Mouse (Mus musculus): ENCODE data around the gene Crygn. TPM values are rescaled to one million over a fixed set of nuclear protein-coding genes. Genes with fewer than 3 reads are reported as not detected.

The Crygn gene
- not detected for total RNA-seq (2021)
- long read RNA-seq, experiment 1: 0 reads
- long read RNA-seq, experiment 2, partial matches to known transcripts: 0 of 1 reads
- long read RNA-seq, experiment 2, other reads (novel, unspliced or antisense): 0 of 1 reads

GRCm38 (mm10) chr5:24757816-24758215, at the start of gene Crygn:
Gene Crygn, minus strand, starts transcription at chr5:24758008.
- no peak for DNase-seq
- TF ChIP-seq CTCF (IDR thresholded peaks at IDR 0.05): no peak
- no peak within 1 kb of the TSS for H3K27ac ChIP-seq
- intact Hi-C loops (cut with DNase I): no loop called here
- no peak within 1 kb of the TSS for H3K4me3 ChIP-seq

GRCm38 (mm10) chr5:24805222-24805621, 47.4 kb upstream of the Crygn start:
- DNase-seq: no peak
- no peak for TF ChIP-seq CTCF (IDR thresholded peaks at IDR 0.05)
- H3K27ac ChIP-seq: no peak overlapping the region

GRCm38 (mm10) chr5:24804661-24805060, 46.9 kb upstream of the Crygn start:
- H3K27ac ChIP-seq: no peak overlapping the region
- intact Hi-C loops (cut with DNase I): loop anchor here (5.0 kb wide), 1 partner anchor 208 kb away; no protein-coding TSS in a partner anchor
- no peak overlapping the region for H3K4me3 ChIP-seq
- DNase-seq: no peak
- TF ChIP-seq CTCF (IDR thresholded peaks at IDR 0.05): no peak

More at GRCm38 (mm10) chr5:24805222-24805621, 47.4 kb upstream of the Crygn start:
- H3K4me3 ChIP-seq: no peak overlapping the region
- intact Hi-C loops (cut with DNase I): no loop called here

GRCm38 (mm10) chr5:24801841-24802624, 44.2 kb upstream of the Crygn start:
- intact Hi-C loops (cut with DNase I): loop anchor here (5.0 kb wide), 1 partner anchor 210 kb away; no protein-coding TSS in a partner anchor
- no peak overlapping the region for H3K4me3 ChIP-seq
- DNase-seq: no peak
- no peak overlapping the region for H3K27ac ChIP-seq
- TF ChIP-seq CTCF (IDR thresholded peaks at IDR 0.05): no peak

GRCm38 (mm10) chr5:24800416-24800815, 42.6 kb upstream of the Crygn start:
- peak; percentile 58 for TF ChIP-seq CTCF (IDR thresholded peaks at IDR 0.05)
- intact Hi-C loops (cut with DNase I): loop anchor here (5.0 kb wide), 1 partner anchor 212 kb away; no protein-coding TSS in a partner anchor
- no peak overlapping the region for H3K27ac ChIP-seq
- DNase-seq: no peak
- no peak overlapping the region for H3K4me3 ChIP-seq

GRCm38 (mm10) chr5:24798639-24799038, 40.8 kb upstream of the Crygn start:
- no peak overlapping the region for H3K4me3 ChIP-seq
- TF ChIP-seq CTCF (IDR thresholded peaks at IDR 0.05): no peak
- no peak for DNase-seq
- no peak overlapping the region for H3K27ac ChIP-seq
- intact Hi-C loops (cut with DNase I): no loop called here

- Histone ChIP-seq H3K27ac (no peak overlapping the region), H3K4me3 (no peak overlapping the region)
- no peak for TF ChIP-seq CTCF (IDR thresholded peaks at IDR 0.05)
- intact Hi-C loops (cut with DNase I): no loop called here
- DNase-seq: no peak
Observed at GRCm38 (mm10) chr5:24797858-24798257, 40.0 kb upstream of the Crygn start.

- H3K27ac ChIP-seq: no peak overlapping the region
- intact Hi-C loops (cut with DNase I): no loop called here
- TF ChIP-seq CTCF (IDR thresholded peaks at IDR 0.05): no peak
Observed at GRCm38 (mm10) chr5:24792961-24793360, 35.2 kb upstream of the Crygn start.

GRCm38 (mm10) chr5:24782957-24783356, 25.1 kb upstream of the Crygn start:
- intact Hi-C loops (cut with DNase I): no loop called here
- DNase-seq: no peak
- no peak for TF ChIP-seq CTCF (IDR thresholded peaks at IDR 0.05)

More at GRCm38 (mm10) chr5:24792961-24793360, 35.2 kb upstream of the Crygn start:
- DNase-seq: no peak
- no peak overlapping the region for H3K4me3 ChIP-seq

GRCm38 (mm10) chr5:24781048-24781447, 23.2 kb upstream of the Crygn start:
- no peak overlapping the region for H3K4me3 ChIP-seq
- intact Hi-C loops (cut with DNase I): no loop called here
- no peak overlapping the region for H3K27ac ChIP-seq
- DNase-seq: no peak
- TF ChIP-seq CTCF (IDR thresholded peaks at IDR 0.05): no peak

More at GRCm38 (mm10) chr5:24782957-24783356, 25.1 kb upstream of the Crygn start:
- Histone ChIP-seq H3K27ac (no peak overlapping the region), H3K4me3 (no peak overlapping the region)

GRCm38 (mm10) chr5:24779881-24780512, 22.2 kb upstream of the Crygn start:
- no peak overlapping the region for H3K4me3 ChIP-seq
- peak; percentile 82 for TF ChIP-seq CTCF (IDR thresholded peaks at IDR 0.05)
- no peak for DNase-seq
- no peak overlapping the region for H3K27ac ChIP-seq
- intact Hi-C loops (cut with DNase I): loop anchor here (1.0 kb wide), 1 partner anchor 106 kb away; no protein-coding TSS in a partner anchor

- intact Hi-C loops (cut with DNase I): no loop called here
- no peak for TF ChIP-seq CTCF (IDR thresholded peaks at IDR 0.05)
- H3K4me3 ChIP-seq: no peak overlapping the region
- H3K27ac ChIP-seq: no peak overlapping the region
- no peak for DNase-seq
Observed at GRCm38 (mm10) chr5:24779321-24779720, 21.5 kb upstream of the Crygn start.

- Histone ChIP-seq H3K27ac (no peak overlapping the region), H3K4me3 (no peak overlapping the region)
- intact Hi-C loops (cut with DNase I): no loop called here
- TF ChIP-seq CTCF (IDR thresholded peaks at IDR 0.05): no peak
- DNase-seq: no peak
Observed at GRCm38 (mm10) chr5:24778843-24779140, 21.0 kb upstream of the Crygn start.

All from gastrocnemius, adult 2 months (tissue).